Mouse (Mus musculus): ENCODE results near the gene Alpk3. TPM values are rescaled to one million over a fixed set of nuclear protein-coding genes. Genes with fewer than 3 reads are reported as not detected.

Alpk3 gene
- polyA plus RNA-seq, 1 experiment from 2014 or later = 0.06 TPM

GRCm38 (mm10) chr7:81094104-81094757 lies 36.8 kb downstream of the Alpk3 start:
- H3K4me3 ChIP-seq (replicated peaks; ENCODE audit: low read length) = no peak overlapping the region
- no peak overlapping the region for H3K27ac ChIP-seq (ENCODE audit: low read length)
- ATAC-seq = no peak
- 78% methylated on average over 6 of the region's 6 CpGs for WGBS
- H3K9ac ChIP-seq (replicated peaks; ENCODE audit: low read depth, low read length) = no peak overlapping the region
- no peaks in the 10 kb centered on the region for H3K27me3 ChIP-seq (replicated peaks; ENCODE audit: control insufficient read depth, insufficient read depth, low read length)
- no peak overlapping the region for H3K4me2 ChIP-seq (ENCODE audit: low read length)
- H3K4me1 ChIP-seq (replicated peaks; ENCODE audit: control insufficient read depth, insufficient read depth, low read length) = no peaks in the 10 kb centered on the region
- no peaks in the 10 kb centered on the region for H3K9me3 ChIP-seq (ENCODE audit: control insufficient read depth, low read length)
- H3K36me3 ChIP-seq (ENCODE audit: control insufficient read depth, insufficient read depth) = no peaks in the 10 kb centered on the region

DNA sequence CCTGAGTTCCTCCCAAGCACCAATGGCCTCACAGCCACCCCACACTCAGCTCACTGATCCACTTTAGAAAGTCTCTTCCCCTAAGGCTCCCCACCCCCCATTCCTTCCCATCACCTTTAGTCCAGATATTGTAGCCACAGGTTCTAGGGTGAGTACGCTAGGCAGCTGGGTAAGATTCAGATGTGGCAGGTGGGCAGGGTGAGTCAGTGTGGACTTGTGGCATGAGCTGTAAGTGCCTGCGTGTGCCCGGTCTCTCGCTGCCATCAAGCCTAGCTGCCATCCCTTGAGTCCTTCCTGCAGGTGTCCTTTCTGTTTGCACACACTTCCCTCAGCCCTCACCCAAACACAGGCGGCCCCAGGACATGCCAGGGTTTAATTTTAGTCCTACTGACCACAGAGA lies 42.9 kb downstream of the Alpk3 start:
- H3K4me2 ChIP-seq (ENCODE audit: low read length) = no peak overlapping the region
- H3K4me1 ChIP-seq (replicated peaks; ENCODE audit: control insufficient read depth, insufficient read depth, low read length) = no peaks in the 10 kb centered on the region
- H3K27me3 ChIP-seq (replicated peaks; ENCODE audit: control insufficient read depth, insufficient read depth, low read length) = no peaks in the 10 kb centered on the region
- H3K9me3 ChIP-seq (ENCODE audit: control insufficient read depth, low read length) = no peaks in the 10 kb centered on the region
- H3K9ac ChIP-seq (replicated peaks; ENCODE audit: low read depth, low read length) = no peak overlapping the region
- ATAC-seq = no peak
- H3K4me3 ChIP-seq (replicated peaks; ENCODE audit: low read length) = no peak overlapping the region
- WGBS = 84% methylated on average over 5 of the region's 5 CpGs
- no peaks in the 10 kb centered on the region for H3K36me3 ChIP-seq (ENCODE audit: control insufficient read depth, insufficient read depth)
- no peak overlapping the region for H3K27ac ChIP-seq (ENCODE audit: low read length)

DNA sequence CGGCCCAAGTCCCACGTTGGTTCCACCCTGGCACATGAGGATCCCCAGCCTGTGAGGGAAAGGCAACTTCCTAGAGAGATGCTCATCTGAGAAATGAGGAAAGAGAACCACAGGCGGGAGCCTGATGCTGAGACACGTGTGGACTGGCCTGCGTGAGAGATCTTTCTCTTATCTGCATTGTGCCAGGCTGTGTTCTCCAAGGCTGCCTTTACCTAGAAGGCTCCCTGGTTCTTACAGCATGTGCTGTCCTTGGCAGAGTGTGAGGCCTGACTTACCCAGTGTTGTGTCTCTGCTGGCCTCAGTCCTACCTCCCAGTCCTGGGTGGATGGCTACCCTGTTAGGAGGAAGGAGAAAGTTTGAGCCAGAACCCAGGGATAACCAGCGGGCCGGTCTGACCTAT lies 45.5 kb downstream of the Alpk3 start:
- Histone ChIP-seq H3K27ac (ENCODE audit: low read length) (no peak overlapping the region), H3K27me3 (replicated peaks; ENCODE audit: control insufficient read depth, insufficient read depth, low read length) (no peaks in the 10 kb centered on the region), H3K4me3 (replicated peaks; ENCODE audit: low read length) (no peak overlapping the region), H3K9me3 (ENCODE audit: control insufficient read depth, low read length) (no peaks in the 10 kb centered on the region), H3K9ac (replicated peaks; ENCODE audit: low read depth, low read length) (no peak overlapping the region), H3K4me1 (replicated peaks; ENCODE audit: control insufficient read depth, insufficient read depth, low read length) (no peaks in the 10 kb centered on the region), H3K36me3 (ENCODE audit: control insufficient read depth, insufficient read depth) (no peaks in the 10 kb centered on the region), H3K4me2 (ENCODE audit: low read length) (no peak overlapping the region)
- WGBS = 95% methylated on average over 7 of the region's 7 CpGs
- no peak for ATAC-seq

DNA sequence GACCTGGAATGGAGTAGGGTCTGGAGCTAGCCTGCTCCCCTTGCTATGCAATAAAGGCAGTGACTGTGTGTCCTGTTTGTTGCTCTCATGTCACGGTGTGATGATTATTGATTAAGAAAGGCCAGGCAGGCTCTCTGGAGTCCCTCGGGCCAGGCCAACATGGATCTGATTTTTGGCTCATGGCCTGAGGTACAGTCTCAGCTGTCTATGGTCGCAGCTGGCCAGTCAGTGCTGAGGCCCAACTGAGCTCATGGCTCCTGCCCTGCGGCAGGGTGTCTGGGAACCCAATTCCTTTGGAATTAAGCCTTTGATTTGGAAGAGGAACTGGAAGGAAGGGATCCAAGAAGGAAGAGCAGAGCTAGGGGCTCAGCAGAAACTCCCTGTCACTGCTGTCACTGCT lies 48.1 kb downstream of the Alpk3 start:
- Histone ChIP-seq H3K27me3 (replicated peaks; ENCODE audit: control insufficient read depth, insufficient read depth, low read length) (no peaks in the 10 kb centered on the region), H3K4me3 (replicated peaks; ENCODE audit: low read length) (no peak overlapping the region), H3K4me1 (replicated peaks; ENCODE audit: control insufficient read depth, insufficient read depth, low read length) (no peaks in the 10 kb centered on the region), H3K4me2 (ENCODE audit: low read length) (no peak overlapping the region), H3K9me3 (ENCODE audit: control insufficient read depth, low read length) (no peaks in the 10 kb centered on the region), H3K36me3 (ENCODE audit: control insufficient read depth, insufficient read depth) (no peaks in the 10 kb centered on the region), H3K9ac (replicated peaks; ENCODE audit: low read depth, low read length) (no peak overlapping the region), H3K27ac (ENCODE audit: low read length) (no peak overlapping the region)
- ATAC-seq = no peak
- 72% methylated on average over 4 of the region's 4 CpGs for WGBS

GRCm38 (mm10) chr7:81108226-81108625 lies 50.8 kb downstream of the Alpk3 start:
- Histone ChIP-seq H3K27me3 (replicated peaks; ENCODE audit: control insufficient read depth, insufficient read depth, low read length) (no peaks in the 10 kb centered on the region), H3K4me1 (replicated peaks; ENCODE audit: control insufficient read depth, insufficient read depth, low read length) (no peaks in the 10 kb centered on the region), H3K27ac (ENCODE audit: low read length) (no peak overlapping the region), H3K4me3 (replicated peaks; ENCODE audit: low read length) (no peak overlapping the region), H3K4me2 (ENCODE audit: low read length) (no peak overlapping the region), H3K36me3 (ENCODE audit: control insufficient read depth, insufficient read depth) (no peaks in the 10 kb centered on the region), H3K9ac (replicated peaks; ENCODE audit: low read depth, low read length) (no peak overlapping the region), H3K9me3 (ENCODE audit: control insufficient read depth, low read length) (no peaks in the 10 kb centered on the region)
- 93% methylated on average over 5 of the region's 5 CpGs for WGBS
- ATAC-seq = no peak

DNA sequence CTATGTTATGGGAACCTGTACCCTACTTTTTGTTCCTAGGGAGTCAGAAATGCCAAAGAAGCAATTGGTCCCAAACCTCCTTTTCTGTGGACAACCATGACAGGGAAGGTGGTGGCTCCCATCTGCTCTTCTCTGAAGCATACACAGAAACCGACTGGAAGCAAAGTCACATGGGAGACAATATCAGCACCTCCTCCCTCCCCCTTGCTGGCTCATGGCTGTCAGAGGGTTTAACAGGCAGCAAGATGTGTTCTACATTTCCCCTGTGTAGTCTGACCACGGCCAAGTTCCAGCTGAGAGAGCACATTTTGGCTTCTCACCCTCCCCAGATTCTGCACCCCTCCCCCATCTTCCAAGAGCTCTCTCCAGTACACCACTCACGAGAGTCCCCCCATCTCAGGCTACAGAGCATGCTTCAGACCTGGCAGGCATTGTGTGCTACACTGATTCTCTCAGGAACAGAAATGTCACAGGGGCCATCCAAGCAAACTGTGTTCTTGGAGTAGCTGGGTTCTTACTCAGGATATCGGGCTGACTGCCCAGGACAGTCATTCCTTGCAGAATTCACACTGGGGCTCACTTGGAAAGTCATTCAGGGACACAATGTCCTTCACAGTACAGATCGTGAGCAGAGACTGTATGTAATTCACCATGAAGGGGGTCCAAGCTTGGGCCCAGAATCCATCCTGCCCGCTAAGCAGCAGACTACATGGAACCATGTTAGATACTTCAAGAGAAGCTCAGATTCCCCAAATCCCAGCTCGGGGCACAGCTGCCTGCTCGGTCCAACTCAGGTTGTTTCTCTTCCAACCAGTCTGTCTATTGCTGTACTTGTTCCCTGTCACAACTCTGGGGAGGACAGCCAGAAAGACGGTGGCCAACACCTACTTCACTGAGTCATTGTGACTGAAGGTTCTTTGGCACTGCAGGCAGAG lies 52.6 kb downstream of the Alpk3 start:
- no peaks in the 10 kb centered on the region for H3K4me1 ChIP-seq (replicated peaks; ENCODE audit: control insufficient read depth, insufficient read depth, low read length)
- no peak overlapping the region for H3K27ac ChIP-seq (ENCODE audit: low read length)
- H3K9me3 ChIP-seq (ENCODE audit: control insufficient read depth, low read length) = no peaks in the 10 kb centered on the region
- no peak overlapping the region for H3K4me2 ChIP-seq (ENCODE audit: low read length)
- H3K4me3 ChIP-seq (replicated peaks; ENCODE audit: low read length) = no peak overlapping the region
- no peak for ATAC-seq
- 70% methylated on average over 9 of the region's 9 CpGs for WGBS
- H3K9ac ChIP-seq (replicated peaks; ENCODE audit: low read depth, low read length) = no peak overlapping the region
- H3K27me3 ChIP-seq (replicated peaks; ENCODE audit: control insufficient read depth, insufficient read depth, low read length) = no peaks in the 10 kb centered on the region
- H3K36me3 ChIP-seq (ENCODE audit: control insufficient read depth, insufficient read depth) = no peaks in the 10 kb centered on the region

- 91% methylated on average over 4 of the region's 4 CpGs for WGBS
Measured at GRCm38 (mm10) chr7:81110791-81111190, 53.4 kb downstream of the Alpk3 start.

GRCm38 (mm10) chr7:81111729-81112128 lies 54.3 kb downstream of the Alpk3 start:
- ATAC-seq = no peak
- WGBS = 90% methylated on average over 2 of the region's 2 CpGs

More at GRCm38 (mm10) chr7:81110791-81111190, 53.4 kb downstream of the Alpk3 start:
- Histone ChIP-seq H3K27ac (ENCODE audit: low read length) (no peak overlapping the region), H3K4me3 (replicated peaks; ENCODE audit: low read length) (no peak overlapping the region), H3K36me3 (ENCODE audit: control insufficient read depth, insufficient read depth) (no peaks in the 10 kb centered on the region), H3K27me3 (replicated peaks; ENCODE audit: control insufficient read depth, insufficient read depth, low read length) (no peaks in the 10 kb centered on the region), H3K4me1 (replicated peaks; ENCODE audit: control insufficient read depth, insufficient read depth, low read length) (no peaks in the 10 kb centered on the region), H3K9ac (replicated peaks; ENCODE audit: low read depth, low read length) (no peak overlapping the region), H3K4me2 (ENCODE audit: low read length) (no peak overlapping the region), H3K9me3 (ENCODE audit: control insufficient read depth, low read length) (no peaks in the 10 kb centered on the region)
- ATAC-seq = no peak

GRCm38 (mm10) chr7:81112686-81113360 lies 55.4 kb downstream of the Alpk3 start:
- Histone ChIP-seq H3K4me3 (replicated peaks; ENCODE audit: low read length) (no peak overlapping the region), H3K36me3 (ENCODE audit: control insufficient read depth, insufficient read depth) (no peaks in the 10 kb centered on the region), H3K9ac (replicated peaks; ENCODE audit: low read depth, low read length) (no peak overlapping the region), H3K4me1 (replicated peaks; ENCODE audit: control insufficient read depth, insufficient read depth, low read length) (no peaks in the 10 kb centered on the region), H3K27me3 (replicated peaks; ENCODE audit: control insufficient read depth, insufficient read depth, low read length) (no peaks in the 10 kb centered on the region), H3K4me2 (ENCODE audit: low read length) (no peak overlapping the region), H3K9me3 (ENCODE audit: control insufficient read depth, low read length) (no peaks in the 10 kb centered on the region), H3K27ac (ENCODE audit: low read length) (no peak overlapping the region)
- no peak for ATAC-seq
- 53% methylated on average over 6 of the region's 6 CpGs for WGBS

More at GRCm38 (mm10) chr7:81111729-81112128, 54.3 kb downstream of the Alpk3 start:
- Histone ChIP-seq H3K27ac (ENCODE audit: low read length) (no peak overlapping the region), H3K9ac (replicated peaks; ENCODE audit: low read depth, low read length) (no peak overlapping the region), H3K4me3 (replicated peaks; ENCODE audit: low read length) (no peak overlapping the region), H3K36me3 (ENCODE audit: control insufficient read depth, insufficient read depth) (no peaks in the 10 kb centered on the region), H3K4me2 (ENCODE audit: low read length) (no peak overlapping the region), H3K9me3 (ENCODE audit: control insufficient read depth, low read length) (no peaks in the 10 kb centered on the region), H3K4me1 (replicated peaks; ENCODE audit: control insufficient read depth, insufficient read depth, low read length) (no peaks in the 10 kb centered on the region), H3K27me3 (replicated peaks; ENCODE audit: control insufficient read depth, insufficient read depth, low read length) (no peaks in the 10 kb centered on the region)

Measured in forebrain, embryonic 16.5 days (tissue).